Mouse (Mus musculus) limb, embryonic 13.5 days (tissue): Measurements from ENCODE around the gene Pfn1. TPM values are rescaled to one million over a fixed set of nuclear protein-coding genes. Genes with fewer than 3 reads are reported as not detected.
A peak's percentile ranks its signal among the peaks of the same experiment; 100 is the strongest.

Experiments used
- ATAC-seq: fragments of 200-750 bp; cut with Nextera tagmentation; 2 replicates; pipeline ENCODE4 v1.8.0; 2017; ENCODE audit warnings: low read depth, moderate number of reproducible peaks, moderate TSS enrichment; ENCODE audit not compliant: low FRiP score
- H3K27ac ChIP-seq: fragments of 300-500 bp; sonication (generic); 2 replicates; pipeline ENCODE4 v1.5.1; 2015; ENCODE audit warnings: inconsistent platforms, mild to moderate bottlenecking, moderate library complexity
- H3K27me3 ChIP-seq: fragments of 300-500 bp; sonication (generic); 2 replicates; pipeline ENCODE4 v1.6.1; 2015; ENCODE audit warnings: mild to moderate bottlenecking, inconsistent platforms
- H3K36me3 ChIP-seq: fragments of 300-500 bp; sonication (generic); 2 replicates; pipeline ENCODE4 v1.6.1; 2015; ENCODE audit warnings: inconsistent platforms, mild to moderate bottlenecking, moderate library complexity
- H3K4me1 ChIP-seq: fragments of 300-500 bp; sonication (generic); 2 replicates; pipeline ENCODE4 v1.6.1; 2015; ENCODE audit warnings: inconsistent platforms
- H3K4me2 ChIP-seq: fragments of 300-500 bp; sonication (generic); replicated peaks from 2 replicates; pipeline ENCODE4 v1.6.1; 2015; ENCODE audit warnings: inconsistent platforms, mild to moderate bottlenecking, moderate library complexity
- H3K4me3 ChIP-seq: fragments of 300-500 bp; sonication (generic); 2 replicates; pipeline ENCODE4 v1.5.1; 2015; ENCODE audit warnings: moderate library complexity, mild to moderate bottlenecking, inconsistent platforms
- H3K9ac ChIP-seq: fragments of 300-500 bp; sonication (generic); 2 replicates; pipeline ENCODE4 v1.6.1; 2015; ENCODE audit warnings: mild to moderate bottlenecking, inconsistent platforms
- H3K9me3 ChIP-seq: fragments of 300-500 bp; sonication (generic); 2 replicates; pipeline ENCODE4 v1.6.1; 2016; ENCODE audit warnings: inconsistent platforms
- WGBS: fragments of 180-500 bp; shearing (Covaris S2); methylation state at CpG from one replicate; pipeline ENCODE4 v1.1.7; 2015; 5-methylcytosine and 5-hydroxymethylcytosine counted together
- polyA plus RNA-seq: library from polyadenylated mRNA; unstranded; fragments of >200 nt; fragmentation: Nextera tagmentation; extraction: Ambion mirVana; gene quantifications from 2 replicates; pipeline ENCODE4 v1.2.1, GENCODE M21; 2015

Gene Pfn1
- polyA plus RNA-seq, 1 experiment from 2014 or later = 1,674 TPM

GRCm38 (mm10) chr11:70671333-70672047 is 17.0 kb upstream of the Pfn1 start:
- H3K27ac ChIP-seq = no peak overlapping the region
- no peaks in the 10 kb centered on the region for H3K9me3 ChIP-seq
- H3K4me2 ChIP-seq = no peak overlapping the region; the same call in 1 of the 2 replicates
- H3K9ac ChIP-seq = peak overlapping the region; percentile 84
- WGBS = 86% methylated on average over 16 of the region's 16 CpGs
- H3K27me3 ChIP-seq = no peaks in the 10 kb centered on the region
- H3K36me3 ChIP-seq = peaks cover 61% of the 10 kb centered on the region
- H3K4me3 ChIP-seq = 0 out of 2 replicates have a peak overlapping the region, but pooled peaks have one; percentile 70
- peaks cover 28% of the 10 kb centered on the region for H3K4me1 ChIP-seq
- ATAC-seq = no peak

- H3K4me1 ChIP-seq = peaks cover 28% of the 10 kb centered on the region
- no peaks in the 10 kb centered on the region for H3K27me3 ChIP-seq
- peak overlapping the region; percentile 70 for H3K4me3 ChIP-seq
- peak overlapping the region; percentile 86 for H3K4me2 ChIP-seq
- peak overlapping the region; percentile 98 for H3K27ac ChIP-seq
- no peak for ATAC-seq
- no peaks in the 10 kb centered on the region for H3K9me3 ChIP-seq
- H3K9ac ChIP-seq = peak overlapping the region; percentile 84
- 53% methylated on average over 14 of the region's 14 CpGs for WGBS
- H3K36me3 ChIP-seq = peaks cover 58% of the 10 kb centered on the region
Observed at GRCm38 (mm10) chr11:70670483-70670882, 16.0 kb upstream of the Pfn1 start.

GRCm38 (mm10) chr11:70669582-70670345 is 15.3 kb upstream of the Pfn1 start:
- H3K9me3 ChIP-seq = no peaks in the 10 kb centered on the region
- H3K4me1 ChIP-seq = peaks cover 28% of the 10 kb centered on the region
- H3K27ac ChIP-seq = peak overlapping the region; percentile 98
- peaks cover 59% of the 10 kb centered on the region for H3K36me3 ChIP-seq
- WGBS = 1% methylated on average over 31 of the region's 31 CpGs
- peak; percentile 32 for ATAC-seq
- H3K27me3 ChIP-seq = no peaks in the 10 kb centered on the region
- peak overlapping the region; percentile 84 for H3K9ac ChIP-seq
- peak overlapping the region; percentile 86 for H3K4me2 ChIP-seq
- peak overlapping the region; percentile 70 for H3K4me3 ChIP-seq

DNA sequence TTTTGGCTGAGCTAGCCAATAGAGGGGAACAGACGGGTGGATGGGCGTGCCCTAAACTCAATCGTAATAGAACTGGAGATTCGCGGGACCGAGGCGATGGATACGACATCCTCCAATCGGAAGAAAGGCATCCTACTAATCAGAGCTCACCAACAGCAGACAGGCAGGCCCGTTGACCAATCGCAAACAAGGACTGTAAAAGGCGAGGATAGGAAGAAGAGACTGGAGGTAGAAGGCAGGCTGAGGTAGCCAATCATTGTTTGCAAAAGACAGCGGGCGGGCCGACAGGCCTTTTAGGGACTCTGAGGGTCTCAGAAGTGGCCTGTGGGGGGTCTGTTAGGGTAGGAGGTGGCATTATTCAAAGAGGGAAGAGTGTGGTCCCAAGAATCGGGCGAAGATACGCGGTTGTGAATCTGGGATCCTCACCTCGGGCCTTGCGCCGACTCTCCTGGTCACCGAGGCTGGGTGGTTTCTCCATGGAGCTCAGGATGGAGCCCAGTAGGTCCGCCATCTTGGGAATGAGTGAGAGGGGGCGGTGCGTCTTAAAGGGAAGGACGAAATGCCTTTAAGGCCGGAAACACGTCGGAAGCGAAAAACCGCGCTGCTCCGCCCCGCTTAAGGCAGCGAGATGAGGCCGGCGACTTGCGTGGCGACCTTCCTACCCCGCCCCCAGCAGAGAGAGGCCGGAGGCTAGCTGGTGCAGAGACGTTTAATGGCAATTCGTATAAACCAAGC is 14.5 kb upstream of the Pfn1 start, which contains the start of gene Spag7:
TSS of gene Spag7 (minus strand) at position 646 of the 735 bp plus-strand sequence.
- Histone ChIP-seq H3K27me3 (no peaks in the 10 kb centered on the region), H3K9ac (peak within 1 kb of the TSS; percentile 84), H3K4me2 (peak within 1 kb of the TSS; percentile 86), H3K9me3 (no peaks in the 10 kb centered on the region), H3K36me3 (peaks cover 59% of the 10 kb centered on the region), H3K4me1 (peaks cover 28% of the 10 kb centered on the region), H3K4me3 (peak within 1 kb of the TSS; percentile 70), H3K27ac (peak within 1 kb of the TSS; percentile 98)
- peak; percentile 96 for ATAC-seq
- WGBS = under 1% methylated on average over 44 of the region's 44 CpGs

- Histone ChIP-seq H3K4me2 (peak overlapping the region; percentile 86), H3K9ac (peak overlapping the region; percentile 69), H3K27me3 (no peaks in the 10 kb centered on the region), H3K4me3 (peak overlapping the region; percentile 70), H3K4me1 (peaks cover 28% of the 10 kb centered on the region), H3K27ac (peak overlapping the region; percentile 91), H3K36me3 (peaks cover 60% of the 10 kb centered on the region), H3K9me3 (no peaks in the 10 kb centered on the region)
- peak; percentile 52; the same call in 1 of the 2 replicates for ATAC-seq
- WGBS = under 1% methylated on average over 15 of the region's 15 CpGs
Observed at GRCm38 (mm10) chr11:70668335-70668770, 13.9 kb upstream of the Pfn1 start.

DNA sequence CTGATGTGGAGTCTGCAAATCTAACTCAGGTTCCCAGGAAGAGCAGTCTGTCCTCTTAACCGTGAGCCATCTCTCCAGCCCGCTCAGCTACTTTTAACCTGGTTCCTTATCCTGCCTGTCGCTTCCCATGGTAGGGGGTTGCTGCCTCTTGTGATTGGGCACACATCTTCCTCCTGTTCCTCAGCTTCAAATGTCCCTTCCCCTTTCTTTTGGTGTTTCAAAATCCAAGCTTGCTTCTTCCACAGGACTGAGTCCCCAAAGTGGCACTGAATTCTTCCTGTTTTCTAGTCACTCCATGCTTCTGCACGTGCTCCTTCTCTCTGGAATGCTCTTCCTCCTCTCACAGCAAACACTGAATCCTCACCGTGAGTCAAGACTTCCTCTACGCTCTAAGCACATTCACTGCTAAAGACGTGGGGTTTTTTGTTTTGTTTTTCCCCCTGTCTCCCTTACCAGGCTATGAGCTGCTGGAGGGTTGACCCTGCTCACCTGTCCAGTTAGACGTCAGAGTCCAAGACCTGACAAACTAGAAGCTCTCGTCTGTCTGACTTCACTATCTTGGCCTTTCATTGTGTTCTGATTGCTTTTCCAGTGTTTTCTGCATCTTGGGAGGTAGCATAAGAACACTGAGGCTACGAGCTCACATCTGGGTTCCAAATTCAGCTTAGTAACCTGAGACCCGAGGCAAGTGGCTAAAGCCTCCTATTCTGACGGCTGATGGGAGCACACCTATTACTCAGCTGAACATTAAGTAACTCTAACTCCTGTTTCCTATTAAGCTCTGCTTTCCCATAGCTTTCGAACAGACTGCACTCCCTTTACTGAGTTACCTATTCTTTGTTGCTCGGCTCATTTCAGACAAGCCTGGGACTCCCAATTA is 13.1 kb upstream of the Pfn1 start:
- no peak for ATAC-seq
- 43% methylated on average over 14 of the region's 14 CpGs for WGBS
- H3K9me3 ChIP-seq = no peaks in the 10 kb centered on the region
- peaks cover 28% of the 10 kb centered on the region for H3K4me1 ChIP-seq
- peak overlapping the region; percentile 91 for H3K27ac ChIP-seq
- peak overlapping the region; percentile 69 for H3K9ac ChIP-seq
- peaks cover 64% of the 10 kb centered on the region for H3K36me3 ChIP-seq
- H3K4me3 ChIP-seq = peak overlapping the region; percentile 70
- H3K4me2 ChIP-seq = peak overlapping the region; percentile 86
- H3K27me3 ChIP-seq = no peaks in the 10 kb centered on the region

GRCm38 (mm10) chr11:70666687-70667086 is 12.2 kb upstream of the Pfn1 start:
- no peak overlapping the region for H3K4me3 ChIP-seq
- H3K9ac ChIP-seq = no peak overlapping the region; the same call in 1 of the 2 replicates
- H3K27me3 ChIP-seq = no peaks in the 10 kb centered on the region
- H3K27ac ChIP-seq = no peak overlapping the region
- H3K9me3 ChIP-seq = no peaks in the 10 kb centered on the region
- H3K4me2 ChIP-seq = peak overlapping the region; percentile 86; the same call in 1 of the 2 replicates
- H3K36me3 ChIP-seq = peaks cover 64% of the 10 kb centered on the region
- no peak for ATAC-seq
- 89% methylated on average over 8 of the region's 8 CpGs for WGBS
- peaks cover 28% of the 10 kb centered on the region for H3K4me1 ChIP-seq

DNA sequence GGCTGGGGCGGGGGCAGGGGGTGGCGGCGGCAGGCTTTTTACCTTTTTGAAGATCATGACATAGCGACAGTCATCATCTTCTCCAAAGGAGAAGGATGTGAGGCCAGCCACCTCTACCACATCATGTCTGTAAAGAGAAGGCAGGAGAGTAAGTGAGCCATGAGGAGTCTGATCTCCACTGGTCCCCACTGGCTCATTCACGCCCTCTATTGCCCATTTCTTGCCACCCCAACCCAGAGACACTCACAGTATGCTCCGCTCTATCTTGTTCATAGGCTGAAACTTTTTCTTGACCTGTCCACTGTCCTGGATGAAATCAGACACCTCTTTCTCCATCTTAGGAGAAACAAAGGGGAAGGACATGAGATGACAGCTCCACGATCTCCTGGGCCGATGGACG is 10.3 kb upstream of the Pfn1 start:
- 94% methylated on average over 9 of the region's 9 CpGs for WGBS
- H3K27ac ChIP-seq = no peak overlapping the region
- no peak overlapping the region for H3K9ac ChIP-seq
- no peaks in the 10 kb centered on the region for H3K27me3 ChIP-seq
- H3K4me3 ChIP-seq = no peak overlapping the region
- peaks cover 13% of the 10 kb centered on the region for H3K4me1 ChIP-seq
- no peak overlapping the region for H3K4me2 ChIP-seq
- H3K9me3 ChIP-seq = no peaks in the 10 kb centered on the region
- peaks cover 68% of the 10 kb centered on the region for H3K36me3 ChIP-seq
- ATAC-seq = no peak

DNA sequence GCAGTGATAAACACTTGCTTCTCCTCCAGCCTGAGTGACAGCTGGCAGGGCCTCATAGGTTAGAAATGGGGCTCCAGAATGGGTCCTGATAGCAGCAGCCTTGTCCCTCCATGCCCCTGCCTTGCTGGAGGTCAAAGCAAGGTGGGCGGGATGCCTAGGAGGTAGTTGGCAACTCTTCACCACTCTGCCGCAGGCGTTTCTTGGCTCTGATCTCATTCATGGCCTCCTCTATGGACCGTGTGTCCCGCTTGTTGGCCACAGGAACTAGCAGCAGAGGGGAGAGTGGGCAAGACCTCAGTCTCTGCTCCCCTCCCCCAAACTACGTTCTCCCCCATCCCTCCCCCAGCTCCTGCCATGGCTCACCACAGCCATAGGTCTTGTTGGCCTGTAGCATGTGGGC is 9.5 kb upstream of the Pfn1 start:
- Histone ChIP-seq H3K9me3 (no peaks in the 10 kb centered on the region), H3K4me1 (peaks cover 14% of the 10 kb centered on the region), H3K27me3 (no peaks in the 10 kb centered on the region), H3K9ac (no peak overlapping the region), H3K36me3 (peaks cover 68% of the 10 kb centered on the region), H3K4me2 (no peak overlapping the region), H3K4me3 (no peak overlapping the region), H3K27ac (no peak overlapping the region)
- ATAC-seq = no peak
- WGBS = 91% methylated on average over 6 of the region's 6 CpGs

GRCm38 (mm10) chr11:70663101-70663500 is 8.7 kb upstream of the Pfn1 start:
- H3K36me3 ChIP-seq = peaks cover 68% of the 10 kb centered on the region
- 94% methylated on average over 8 of the region's 8 CpGs for WGBS
- no peak overlapping the region for H3K9ac ChIP-seq
- no peak overlapping the region for H3K4me2 ChIP-seq
- ATAC-seq = no peak
- H3K4me3 ChIP-seq = no peak overlapping the region
- H3K27me3 ChIP-seq = no peaks in the 10 kb centered on the region
- no peak overlapping the region for H3K27ac ChIP-seq
- peaks cover 23% of the 10 kb centered on the region for H3K4me1 ChIP-seq
- H3K9me3 ChIP-seq = no peaks in the 10 kb centered on the region

DNA sequence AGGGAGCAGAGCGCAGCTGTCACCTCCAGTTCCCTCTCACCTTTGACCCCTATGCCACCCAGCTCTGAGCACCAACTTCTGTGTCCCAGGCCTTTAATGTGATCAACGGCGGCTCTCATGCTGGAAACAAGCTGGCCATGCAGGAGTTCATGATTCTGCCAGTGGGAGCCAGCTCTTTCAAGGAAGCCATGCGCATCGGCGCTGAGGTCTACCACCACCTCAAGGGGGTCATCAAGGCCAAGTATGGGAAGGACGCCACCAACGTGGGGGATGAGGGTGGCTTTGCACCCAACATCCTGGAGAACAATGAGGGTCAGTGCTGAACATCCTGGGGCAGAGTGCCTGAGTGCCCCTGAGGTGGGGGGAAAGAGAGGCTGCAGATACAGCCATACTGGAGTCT is 6.1 kb upstream of the Pfn1 start:
- Histone ChIP-seq H3K4me3 (no peak overlapping the region), H3K9me3 (no peaks in the 10 kb centered on the region), H3K27ac (no peak overlapping the region), H3K36me3 (peaks cover 52% of the 10 kb centered on the region), H3K4me1 (peaks cover 34% of the 10 kb centered on the region), H3K4me2 (no peak overlapping the region), H3K27me3 (no peaks in the 10 kb centered on the region), H3K9ac (no peak overlapping the region)
- WGBS = 91% methylated on average over 8 of the region's 8 CpGs
- no peak for ATAC-seq
